Mouse (Mus musculus) adipocyte (in vitro differentiated cells): ENCODE data around the gene Pfkfb1.

Source experiments
- DNase-seq: peaks from one replicate; pipeline ENCODE4 v3.0.0-alpha.2; 2016; ENCODE audit warnings: low spot score

Pfkfb1 gene

DNA sequence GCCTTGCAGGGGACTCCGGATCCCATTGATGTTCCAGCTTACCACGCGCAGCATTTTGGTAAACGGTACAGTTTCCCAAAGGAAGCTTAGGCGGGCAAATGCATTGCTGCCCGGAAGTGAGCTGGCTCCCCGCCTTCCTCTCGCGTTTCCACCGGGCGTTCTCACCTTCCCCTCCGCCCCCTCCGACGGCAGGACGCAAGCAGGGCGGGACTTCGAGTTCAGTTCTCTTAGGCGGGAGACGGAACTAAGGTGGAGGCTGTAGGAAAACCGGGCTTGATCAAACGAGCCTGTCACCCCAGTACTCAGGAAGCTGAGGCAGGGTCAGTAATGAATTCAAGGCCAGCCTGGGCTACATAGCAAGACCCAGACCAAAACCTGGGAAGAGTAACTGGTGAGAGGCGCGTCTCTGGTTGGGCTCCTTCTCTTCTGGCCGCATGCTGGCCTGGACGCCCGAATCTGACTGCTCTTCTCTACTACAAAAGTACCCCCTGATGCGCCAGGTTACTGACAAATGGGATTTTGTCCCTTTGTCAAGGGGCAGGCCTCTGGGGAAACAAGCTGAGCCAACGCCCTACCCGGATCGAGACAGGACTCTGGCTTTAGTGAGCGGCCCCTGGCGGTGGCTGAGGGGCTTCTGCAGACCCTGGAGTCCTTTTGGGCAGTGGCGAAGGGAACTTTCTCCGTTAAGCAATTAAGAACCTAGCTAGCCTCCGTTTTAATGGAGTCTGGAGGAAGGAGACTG lies at the start of gene Pfkfb1:
Gene Pfkfb1 (plus strand): TSS at position 207 of the 742 bp plus-strand sequence.
- DNase-seq: peak; percentile 84

DNA sequence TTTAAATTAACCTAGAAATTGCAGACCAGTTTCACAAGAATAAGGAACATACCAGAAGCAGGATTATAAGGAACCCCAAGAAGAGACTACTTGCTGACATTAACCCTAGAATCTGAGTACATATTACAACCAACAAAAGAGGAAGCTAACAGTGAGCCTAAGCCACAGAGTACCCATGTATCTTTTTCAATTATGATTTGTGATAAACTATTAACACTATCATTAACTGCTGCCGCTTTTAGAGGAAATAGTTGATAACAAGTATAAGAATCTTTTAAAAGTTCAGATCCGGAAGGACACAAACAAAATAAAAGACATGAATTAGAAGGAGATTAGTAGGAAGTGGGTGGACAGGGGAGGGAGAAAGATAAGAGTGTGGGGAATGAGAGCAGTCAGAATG lies 47.9 kb upstream of the Pfkfb1 start:
- no peak for DNase-seq

DNA sequence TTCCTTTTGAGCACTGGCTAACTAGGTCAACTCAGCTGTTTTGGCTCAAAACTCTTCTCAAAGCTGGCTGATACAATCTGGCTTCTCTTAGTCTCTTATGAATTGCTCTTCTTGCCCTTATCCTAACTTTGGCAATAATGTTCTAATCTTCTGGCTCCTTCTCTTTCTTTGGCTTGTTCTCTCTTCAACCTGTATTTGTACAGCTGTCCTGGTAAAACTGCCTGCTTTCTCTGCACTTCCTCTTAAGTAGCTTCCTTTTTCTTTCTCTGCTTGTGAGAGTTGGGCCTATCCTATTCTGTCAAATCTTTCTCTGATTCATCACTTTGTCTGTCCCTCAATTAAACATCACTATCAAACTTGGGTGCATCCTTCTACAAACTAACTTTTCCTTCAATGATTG lies 46.3 kb upstream of the Pfkfb1 start:
- DNase-seq: no peak

DNA sequence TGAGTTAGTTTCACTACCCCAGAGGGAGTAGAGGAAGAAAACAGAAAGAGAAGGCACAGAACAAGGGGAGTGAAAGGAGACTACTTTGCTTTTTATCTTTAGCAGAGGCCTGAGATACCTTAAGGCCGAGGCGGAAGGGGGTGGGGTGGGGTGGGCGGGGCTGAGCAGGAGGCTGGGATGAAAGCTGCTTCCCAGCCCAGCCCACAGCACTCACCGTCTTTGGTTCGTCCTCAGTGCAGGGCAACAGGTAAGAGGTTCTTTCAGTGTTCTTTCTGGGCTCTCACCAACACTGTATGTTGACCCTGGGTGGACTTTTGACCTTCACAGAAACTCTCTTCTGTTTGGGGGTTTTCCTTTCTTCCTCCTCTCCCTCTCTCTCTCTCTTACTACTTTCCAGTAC lies 40.8 kb upstream of the Pfkfb1 start, which contains the start of gene Alas2:
Gene Alas2 (plus strand): TSS at position 137 of the 400 bp plus-strand sequence.
- DNase-seq: no peak

DNA sequence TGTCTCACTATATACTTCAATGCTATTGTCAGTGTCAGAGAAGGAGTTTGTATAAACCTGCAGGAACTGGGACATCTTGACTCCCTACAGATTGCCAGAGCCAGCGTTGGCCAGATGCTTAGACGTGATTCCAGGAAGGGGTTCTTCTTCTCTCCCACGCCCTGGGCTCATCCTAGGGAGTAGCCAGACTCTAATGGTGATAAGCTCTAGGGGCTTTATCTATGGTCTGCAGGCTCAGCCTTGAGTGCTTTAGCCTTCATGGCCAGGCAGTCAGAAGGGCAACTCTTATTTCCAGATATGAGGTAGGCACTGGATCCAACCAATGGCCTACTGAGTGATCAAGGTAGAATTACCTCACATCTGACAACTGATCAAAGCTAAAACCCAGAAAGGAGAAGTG lies 38.4 kb upstream of the Pfkfb1 start:
- no peak for DNase-seq

DNA sequence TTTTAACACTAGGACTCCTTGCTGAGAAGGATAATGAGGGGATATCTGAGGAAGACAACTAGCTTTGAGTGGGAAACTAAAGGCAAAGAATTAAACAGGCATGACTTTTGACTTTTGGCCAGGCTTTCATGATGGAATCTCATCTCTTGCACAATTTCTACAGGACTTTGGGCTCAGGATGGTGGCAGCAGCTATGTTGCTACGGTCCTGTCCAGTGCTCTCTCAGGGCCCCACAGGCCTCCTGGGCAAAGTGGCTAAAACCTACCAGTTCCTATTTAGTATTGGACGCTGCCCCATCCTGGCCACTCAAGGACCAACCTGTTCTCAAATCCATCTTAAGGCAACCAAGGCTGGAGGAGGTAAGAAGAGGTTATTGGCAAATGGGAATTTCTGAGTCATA lies 36.0 kb upstream of the Pfkfb1 start:
- DNase-seq: no peak

DNA sequence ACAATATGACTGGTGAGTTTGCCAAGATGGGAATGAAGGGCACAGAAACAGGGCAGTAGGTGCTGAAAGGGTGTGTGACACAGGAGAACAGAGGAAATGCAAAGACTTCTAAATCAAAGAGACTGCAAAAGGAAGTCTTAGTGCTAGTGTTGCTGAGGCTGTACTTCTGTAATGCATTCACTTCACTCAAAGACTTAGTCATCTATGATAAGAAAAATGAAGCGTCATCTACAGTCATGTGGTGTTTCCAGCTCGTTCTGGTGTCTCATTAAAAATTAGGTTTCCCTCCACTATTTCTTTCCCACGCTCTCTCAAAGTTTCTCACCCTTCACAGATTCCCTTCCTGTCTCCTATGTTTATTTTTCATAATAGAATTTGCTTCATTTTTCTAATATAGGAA lies 34.0 kb upstream of the Pfkfb1 start:
- DNase-seq: no peak

DNA sequence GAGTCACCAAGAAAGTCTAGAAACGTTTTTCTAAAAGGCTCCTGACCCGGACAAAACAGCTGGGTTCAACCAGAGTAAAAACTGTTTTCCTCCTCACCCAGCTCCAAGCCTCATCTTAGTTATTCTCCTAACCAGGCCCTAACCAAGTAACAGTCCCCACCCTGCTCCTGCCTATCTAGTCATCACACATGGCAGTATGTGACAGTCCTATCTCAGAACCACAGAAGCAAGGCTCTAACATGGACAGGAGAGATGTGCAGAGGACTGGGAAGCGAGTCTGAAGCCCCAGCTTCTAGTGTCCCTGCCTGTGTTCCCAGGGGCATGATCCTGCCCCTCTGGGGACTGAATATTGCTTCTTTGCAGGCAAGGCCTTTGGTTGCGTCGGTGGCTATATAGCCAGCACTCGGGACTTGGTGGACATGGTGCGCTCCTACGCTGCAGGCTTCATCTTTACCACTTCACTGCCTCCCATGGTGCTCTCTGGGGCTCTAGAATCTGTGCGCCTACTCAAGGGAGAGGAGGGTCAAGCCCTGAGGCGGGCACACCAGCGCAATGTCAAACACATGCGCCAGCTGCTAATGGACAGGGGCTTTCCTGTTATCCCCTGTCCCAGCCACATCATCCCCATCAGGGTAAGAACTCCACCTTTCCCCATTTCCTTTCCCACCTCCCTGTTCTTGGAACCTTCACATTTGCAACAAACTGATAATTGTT lies 23.2 kb upstream of the Pfkfb1 start:
- DNase-seq: no peak

DNA sequence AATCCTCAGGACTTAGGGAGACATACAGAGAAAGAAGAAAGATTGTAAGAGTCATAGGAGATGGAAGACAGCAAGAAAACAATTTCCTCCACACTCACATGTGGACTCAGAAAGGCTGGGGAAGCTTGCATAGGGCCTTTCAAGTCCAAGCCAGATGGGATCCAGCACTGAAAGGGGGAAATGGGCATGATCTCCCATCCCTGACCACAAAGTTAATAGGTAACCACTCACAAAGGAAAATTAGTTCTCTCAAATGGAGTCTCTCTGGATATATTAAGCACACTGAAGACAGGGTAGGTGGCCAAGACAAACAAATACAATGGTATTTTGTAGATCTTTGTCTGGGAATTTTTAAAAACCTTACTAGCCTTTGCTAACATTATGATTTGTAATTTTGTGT lies 6.1 kb upstream of the Pfkfb1 start:
- DNase-seq: no peak

DNA sequence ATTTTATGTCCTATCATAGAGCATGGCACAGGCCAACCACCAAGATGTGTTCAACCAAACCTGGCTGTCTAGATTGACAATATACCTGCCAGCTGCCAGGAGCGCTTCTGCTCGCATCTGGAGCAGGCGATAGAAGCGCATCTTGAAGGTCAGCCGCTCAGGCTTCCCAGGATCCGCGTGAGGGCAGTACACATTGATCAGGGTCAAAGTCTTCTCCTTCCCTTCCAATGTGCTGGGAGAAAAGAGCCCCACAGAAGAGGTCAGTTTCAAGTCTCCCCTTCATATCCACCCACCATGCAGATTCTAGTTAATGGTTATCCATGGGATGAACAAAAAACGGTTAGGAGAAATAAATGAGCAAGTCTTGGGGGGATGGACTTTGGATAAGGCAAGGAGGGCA lies 2.9 kb upstream of the Pfkfb1 start:
- DNase-seq: no peak

DNA sequence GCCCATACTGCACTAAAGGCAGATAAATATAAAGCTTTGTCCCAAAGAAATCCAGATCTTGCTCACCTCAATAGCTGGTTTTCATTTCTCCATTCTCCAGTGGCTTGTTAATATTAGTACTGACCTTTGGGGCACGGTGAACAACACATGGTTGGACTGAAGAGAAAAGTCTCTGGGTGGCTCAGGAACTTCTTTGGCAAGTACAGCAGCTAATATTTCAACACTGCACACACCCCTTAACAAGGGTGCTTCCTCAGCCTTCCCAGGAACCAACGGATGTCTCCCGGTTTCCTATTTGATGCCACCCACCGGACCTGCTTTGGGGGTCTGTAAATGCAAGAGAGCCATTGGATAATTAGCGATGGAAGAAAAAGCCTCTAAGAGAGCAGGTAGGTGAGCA lies 1.7 kb downstream of the Pfkfb1 start, which contains the start of gene Apex2:
Gene Apex2 (minus strand): TSS at position 173 of the 400 bp plus-strand sequence.
- DNase-seq: peak; percentile 42

DNA sequence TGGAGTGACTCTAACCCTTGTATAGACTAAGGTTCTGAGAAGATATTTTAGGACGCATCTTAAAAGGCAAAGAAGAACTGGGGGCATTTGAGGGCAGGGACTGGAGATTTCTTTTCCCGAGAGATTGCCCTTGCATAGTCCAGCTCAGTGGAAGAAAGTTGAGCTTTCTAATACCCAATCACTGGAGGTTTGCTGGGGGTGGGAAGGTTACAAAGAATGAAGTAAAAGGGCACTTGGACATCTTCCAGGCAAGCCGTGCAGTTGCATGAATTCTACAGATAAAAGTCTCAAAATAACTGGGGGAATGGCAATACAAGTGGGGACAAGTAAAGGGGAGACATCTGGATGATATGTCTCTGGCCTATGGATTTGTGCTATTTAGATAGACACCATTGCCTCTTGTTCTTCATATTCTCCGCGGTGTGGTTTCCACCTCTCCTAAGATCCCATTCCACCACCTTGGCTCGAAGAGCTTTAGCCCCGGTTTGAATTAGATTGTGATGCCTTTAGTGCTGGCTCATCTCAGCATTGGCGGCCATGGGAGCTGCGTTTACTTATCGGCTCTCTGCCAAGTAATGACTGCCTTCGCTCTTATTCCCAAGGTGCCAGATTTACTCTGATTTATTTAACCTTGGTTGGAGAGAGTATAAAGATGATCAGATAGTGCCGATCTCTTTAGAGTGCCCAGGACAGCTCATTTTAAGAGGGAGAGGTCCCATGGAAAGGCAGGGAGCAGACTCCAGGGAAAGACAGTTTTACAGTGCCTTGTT lies 5.4 kb downstream of the Pfkfb1 start:
- DNase-seq: peak; percentile 85

DNA sequence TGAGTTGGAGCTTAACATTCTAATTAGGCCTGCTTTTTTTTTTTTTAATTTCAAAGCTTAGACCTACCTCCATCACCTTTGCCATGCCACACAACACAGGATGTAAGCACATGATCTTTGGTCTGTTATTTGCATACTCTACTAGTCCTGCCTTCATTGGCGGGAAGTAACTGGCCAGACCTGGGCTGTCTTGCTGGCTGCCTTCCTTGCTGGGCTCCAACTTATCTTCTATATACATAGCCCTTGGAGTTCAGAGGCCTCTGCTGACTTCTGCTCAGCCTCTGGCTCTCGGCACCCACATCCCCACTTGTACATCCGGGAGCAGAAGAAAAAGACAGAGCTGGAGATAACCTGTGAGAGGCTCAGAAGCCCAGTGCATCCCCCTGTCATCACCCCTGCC lies 6.1 kb downstream of the Pfkfb1 start:
- no peak for DNase-seq

DNA sequence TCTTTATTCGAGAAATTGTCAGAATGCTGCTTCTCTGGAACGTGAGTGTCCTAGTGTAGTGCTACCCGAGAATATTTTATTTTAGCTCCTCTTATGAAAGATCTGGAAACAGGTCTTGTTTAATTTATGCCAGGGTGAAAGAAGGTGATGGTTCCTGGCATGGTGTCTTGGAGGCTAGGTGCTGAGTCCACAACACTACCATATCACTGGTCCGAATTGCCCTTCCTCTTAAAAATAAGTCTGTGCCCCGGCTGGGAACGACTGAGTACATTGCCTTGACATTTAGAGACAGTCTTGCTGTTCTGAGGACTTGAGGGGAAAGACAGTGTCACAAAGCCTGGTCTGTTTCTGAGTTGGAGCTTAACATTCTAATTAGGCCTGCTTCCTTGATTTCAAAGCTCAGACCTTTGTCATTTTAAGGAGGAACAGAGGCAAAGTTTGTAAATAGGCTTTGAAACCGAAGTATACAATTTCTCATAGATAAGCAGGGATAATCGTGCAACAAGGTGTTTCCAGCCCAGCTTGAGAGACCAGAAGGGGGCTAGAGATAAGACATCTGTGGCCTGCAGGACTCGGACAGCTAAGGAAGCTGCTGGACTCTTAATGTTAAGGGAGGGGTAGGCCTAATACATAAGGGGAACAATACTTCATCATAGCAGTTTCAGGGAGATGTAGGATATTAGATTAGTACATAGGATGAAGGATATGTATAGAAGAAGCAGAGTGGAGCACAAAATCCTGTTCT lies 7.2 kb downstream of the Pfkfb1 start:
- no peak for DNase-seq

DNA sequence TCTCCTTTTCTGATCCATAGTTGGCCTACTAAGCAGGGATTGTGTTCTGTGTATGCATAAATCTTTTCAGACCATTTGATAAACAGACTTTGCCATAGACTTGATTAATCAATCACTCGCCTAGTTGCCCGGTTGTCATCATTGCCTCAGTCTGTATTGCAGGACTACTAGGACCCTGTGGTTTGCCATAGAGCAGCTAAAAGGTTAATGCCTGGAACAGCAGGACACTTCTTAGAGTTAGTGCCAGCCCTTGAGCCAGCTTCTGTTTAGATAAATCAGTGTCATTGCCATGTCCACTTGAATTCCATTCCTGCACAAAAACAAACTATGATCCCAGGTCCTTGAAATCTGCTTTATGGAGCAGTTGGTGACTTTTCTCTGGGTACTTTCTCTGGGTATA lies 10.9 kb downstream of the Pfkfb1 start:
- peak; percentile 29 for DNase-seq

DNA sequence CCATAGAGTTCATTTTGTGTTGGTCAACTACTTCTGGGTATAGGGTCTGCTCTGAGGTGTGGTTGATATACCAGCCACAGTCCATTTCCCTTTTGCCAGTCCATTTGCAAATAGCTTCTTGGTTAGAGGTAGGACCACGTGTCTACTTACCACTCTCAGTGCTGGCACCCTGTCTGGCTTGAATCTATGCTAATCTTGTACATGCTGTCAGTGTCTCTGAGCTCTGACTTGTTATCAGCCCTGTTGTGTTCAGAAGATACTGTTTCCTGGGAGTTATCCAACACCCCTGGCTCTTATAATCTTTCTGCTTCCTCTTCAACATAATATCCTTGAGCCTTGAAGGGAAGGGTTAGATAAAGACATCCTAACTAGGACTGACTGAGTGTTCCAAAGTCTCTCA lies 48.4 kb downstream of the Pfkfb1 start:
- DNase-seq: no peak

DNA sequence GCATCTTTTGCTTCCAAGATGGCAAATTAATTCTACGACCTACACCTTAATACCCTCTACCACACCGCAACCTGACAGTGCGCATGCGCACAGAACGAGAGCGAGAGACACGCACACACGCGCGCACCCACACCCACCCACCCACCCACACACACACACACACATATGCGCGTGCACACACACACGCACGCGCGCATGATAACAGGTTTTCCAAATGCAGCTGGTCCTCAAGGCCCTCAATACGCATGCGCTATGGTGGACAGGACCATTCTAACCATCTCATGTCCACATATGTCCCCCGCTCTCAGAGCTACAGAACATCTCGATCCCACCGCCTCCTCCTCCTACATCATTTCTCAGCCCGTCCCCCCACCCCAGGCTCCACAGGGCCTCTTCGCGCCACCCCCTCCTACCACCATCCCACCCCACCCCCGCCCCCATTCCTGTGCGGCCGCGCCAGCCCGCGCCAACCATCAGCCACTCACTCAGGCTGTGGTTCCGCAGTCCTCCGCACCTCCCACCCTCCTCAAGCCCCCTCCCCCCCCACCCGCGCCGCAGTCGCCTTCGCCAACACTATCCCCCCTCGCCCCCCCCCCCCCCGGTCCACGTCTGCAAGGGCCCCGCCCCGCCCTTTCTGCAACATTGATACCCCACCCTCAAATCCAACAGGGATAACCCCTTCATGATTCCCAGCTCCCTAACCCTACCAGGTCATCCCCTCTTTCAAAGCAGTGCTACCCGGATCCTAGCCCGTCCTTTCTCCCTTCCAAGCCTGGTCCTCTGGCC lies 68.3 kb downstream of the Pfkfb1 start:
- no peak for DNase-seq

DNA sequence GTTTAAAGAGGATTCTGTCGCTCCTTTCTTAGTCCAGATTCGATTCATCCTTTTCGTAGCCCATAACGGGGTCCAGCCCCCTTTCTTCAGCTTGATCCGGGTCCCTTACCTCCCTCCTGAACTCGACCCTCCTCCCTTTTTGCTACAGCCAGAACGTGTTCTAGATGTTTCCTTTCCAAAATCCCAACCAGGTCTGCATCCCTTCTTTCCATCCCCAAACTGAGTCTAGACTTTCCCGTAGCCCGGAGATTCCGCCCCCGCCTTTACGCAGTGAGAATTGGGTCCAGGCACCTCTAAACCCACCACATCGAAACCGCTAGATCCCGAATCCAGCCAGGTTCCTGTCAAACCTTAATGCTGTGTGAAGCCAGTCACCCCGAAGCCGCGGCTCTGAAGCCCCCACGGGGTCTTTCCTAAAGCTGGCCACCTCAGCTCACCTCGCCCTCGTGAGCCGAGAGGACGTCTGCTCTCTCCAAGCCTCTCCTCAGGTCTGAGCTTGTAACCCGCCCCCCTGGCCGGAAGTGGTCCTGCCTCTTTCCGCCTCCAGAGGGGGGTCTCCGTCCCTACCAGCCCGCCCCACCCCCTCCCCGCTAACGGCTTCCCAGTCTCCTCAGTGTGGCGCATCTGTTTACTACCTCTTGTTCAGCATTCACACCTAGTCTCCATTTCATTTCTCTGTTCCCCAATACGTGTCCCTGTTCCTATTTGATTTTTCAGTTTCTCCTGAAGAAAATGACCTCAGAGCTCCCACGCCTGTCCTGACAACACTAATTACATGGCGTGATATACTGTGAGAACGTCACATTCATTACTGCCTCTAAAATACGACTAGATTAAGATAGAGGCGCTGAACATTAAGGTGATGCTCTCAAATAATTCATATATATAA lies 69.1 kb downstream of the Pfkfb1 start, which contains the start of gene Tro:
Gene Tro (minus strand): TSS at position 676 of the 889 bp plus-strand sequence.
- no peak for DNase-seq

DNA sequence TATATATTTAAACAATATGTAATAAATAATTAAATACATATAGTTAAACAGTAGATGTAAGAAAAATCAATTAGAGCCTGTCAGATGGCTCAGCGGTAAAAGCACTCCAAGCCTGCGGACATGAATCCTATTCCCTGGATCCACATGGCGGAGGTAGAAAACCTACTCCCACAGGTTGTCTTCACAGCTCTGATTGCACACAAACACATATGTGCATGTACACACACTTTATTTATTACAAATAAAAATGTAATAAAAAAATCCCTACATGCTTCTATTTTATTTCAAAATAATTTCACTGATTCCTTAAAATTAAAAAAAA lies 69.7 kb downstream of the Pfkfb1 start:
- DNase-seq: no peak

DNA sequence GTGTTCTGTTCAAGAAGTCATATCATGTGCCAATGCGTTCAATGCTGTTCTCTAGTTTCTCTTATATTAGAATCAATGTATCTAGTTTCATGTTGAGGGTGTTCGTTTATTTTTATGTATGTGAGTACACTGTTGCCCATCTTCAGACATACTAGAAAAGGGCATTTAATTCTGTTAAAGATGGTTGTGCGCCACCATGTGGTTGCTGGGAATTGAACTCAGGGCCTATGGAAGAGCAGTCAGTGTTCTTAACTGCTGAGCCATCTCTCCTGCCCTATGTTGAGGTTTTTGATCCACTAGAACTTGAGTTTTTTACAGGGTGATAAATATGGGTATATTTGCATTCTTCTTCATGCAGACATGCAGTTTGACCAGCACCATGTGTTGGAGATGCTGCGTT lies 74.8 kb downstream of the Pfkfb1 start:
- DNase-seq: peak; percentile 18
